Mouse (Mus musculus) cerebellum, adult 9-10 months (tissue): ENCODE data around the gene Nup54.
A peak's percentile ranks its signal among the peaks of the same experiment; 100 is the strongest.

ENCODE experiments used
- DNase-seq: peaks from one replicate; pipeline ENCODE4 v3.0.0; 2022

Gene Nup54

DNA sequence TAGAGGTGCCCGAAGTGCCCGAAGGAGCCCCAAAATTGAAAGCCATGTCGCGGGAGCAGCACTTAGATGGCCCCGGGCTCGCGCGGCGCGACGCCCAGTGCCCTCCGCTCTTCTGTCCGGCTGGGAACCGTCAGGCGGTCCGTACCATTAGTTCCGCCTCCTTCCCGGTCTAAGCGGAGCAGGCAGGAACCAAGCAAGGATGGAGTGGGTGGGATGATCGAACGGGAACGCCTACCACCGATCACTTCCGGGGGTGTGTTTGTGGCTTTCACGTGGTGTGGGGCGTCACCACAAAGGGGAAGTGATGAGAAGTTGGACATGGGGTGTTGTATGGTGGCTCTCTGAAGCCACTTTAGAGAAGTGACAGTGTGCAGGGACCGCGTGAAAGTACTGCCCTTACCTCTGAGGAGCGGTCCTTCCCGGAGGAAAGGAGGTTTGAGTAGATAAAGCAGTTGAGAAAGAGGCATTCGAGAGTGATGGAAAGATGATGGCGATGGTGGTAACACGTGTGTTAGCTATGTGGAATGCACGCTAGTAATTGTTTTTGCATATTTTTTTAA is at the start of gene Nup54:
TSS of gene Nup54 (minus strand) at position 195 of the 560 bp plus-strand sequence.
- DNase-seq, result peak; percentile 98

DNA sequence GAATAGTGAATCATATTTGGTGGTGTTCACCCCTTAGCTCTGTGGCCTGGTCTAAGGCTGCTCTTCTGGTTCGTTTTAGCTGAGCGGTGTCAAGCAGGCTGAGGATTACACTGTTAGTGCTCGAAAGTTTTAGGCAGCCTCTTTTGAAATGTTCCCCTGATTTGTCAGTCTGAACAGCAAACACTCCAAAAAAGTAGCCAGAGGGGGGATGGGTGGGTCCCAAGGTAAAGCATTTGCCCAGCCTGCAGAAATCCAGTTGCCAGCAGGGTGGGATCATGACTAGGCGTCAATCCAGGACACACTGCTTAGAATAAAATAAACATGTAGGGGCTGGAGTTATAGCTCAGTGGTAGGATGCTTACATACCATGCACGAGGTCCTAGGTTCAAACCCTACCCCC is 37.8 kb upstream of the Nup54 start:
- no peak for DNase-seq

DNA sequence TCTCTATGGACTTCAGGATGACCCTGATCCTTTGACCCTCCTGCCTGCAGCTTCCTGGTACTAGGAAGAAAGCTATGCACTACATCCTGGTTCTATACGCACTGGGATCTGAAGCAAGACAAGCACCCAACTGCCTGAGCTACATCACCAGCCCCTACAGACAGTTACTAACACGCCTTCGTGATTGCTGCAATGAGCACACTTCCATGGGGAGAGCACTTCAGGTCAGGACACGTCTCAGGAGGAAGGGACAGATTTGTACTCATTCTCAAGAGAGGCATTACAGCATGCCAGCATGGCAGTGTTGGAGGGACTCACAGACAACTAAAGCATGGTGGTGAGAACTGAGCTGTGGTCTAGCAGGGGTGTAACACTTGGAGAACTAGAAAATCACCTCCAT is 36.5 kb upstream of the Nup54 start:
- DNase-seq, result no peak

- DNase-seq, result peak; percentile 61
These were observed 34.4 kb upstream of the Nup54 start for GRCm38 (mm10) chr5:92469201-92470130.

DNA sequence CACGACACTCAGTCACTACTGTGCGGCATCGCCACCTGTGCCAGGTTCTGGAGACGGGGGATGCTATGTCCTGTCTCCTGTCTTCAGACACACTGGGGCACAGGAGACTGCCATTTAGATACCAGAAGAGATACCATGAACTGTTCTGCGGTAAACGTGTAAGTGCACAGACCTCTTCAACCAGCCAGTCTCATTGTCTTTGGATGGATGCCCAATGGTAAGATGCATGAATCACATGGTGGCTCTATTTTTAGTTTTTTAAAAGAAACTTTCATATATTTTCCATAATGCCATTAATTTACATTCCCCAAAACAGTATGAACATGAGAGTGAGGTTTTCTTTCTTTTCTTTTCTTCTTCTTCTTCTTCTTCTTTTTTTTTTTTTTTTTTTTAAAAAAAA is 33.2 kb upstream of the Nup54 start:
- no peak for DNase-seq

GRCm38 (mm10) chr5:92467102-92467766 is 32.2 kb upstream of the Nup54 start:
- no peak for DNase-seq

- DNase-seq, result no peak
These were observed 30.5 kb upstream of the Nup54 start for GRCm38 (mm10) chr5:92465511-92465910.

DNA sequence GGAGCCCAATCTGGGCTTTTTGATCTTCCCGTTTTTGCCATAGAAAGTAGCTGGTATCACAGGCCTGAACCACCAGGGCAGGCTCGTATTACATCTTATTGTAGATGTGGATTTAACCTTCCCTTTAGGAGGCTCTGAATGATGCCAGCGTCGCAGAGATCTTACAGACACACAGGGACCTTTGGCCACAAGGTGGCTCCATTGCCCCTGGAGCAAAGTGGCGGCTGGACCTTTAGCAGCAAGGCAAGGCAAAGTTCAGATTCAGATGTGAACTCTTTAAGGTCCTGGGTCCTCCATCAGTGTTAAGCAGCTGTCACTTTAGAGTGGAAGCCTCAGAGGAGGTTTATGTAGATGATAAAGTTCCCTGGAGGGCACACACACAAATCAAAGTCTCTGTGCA is 26.3 kb upstream of the Nup54 start:
- peak; percentile 63 for DNase-seq

DNA sequence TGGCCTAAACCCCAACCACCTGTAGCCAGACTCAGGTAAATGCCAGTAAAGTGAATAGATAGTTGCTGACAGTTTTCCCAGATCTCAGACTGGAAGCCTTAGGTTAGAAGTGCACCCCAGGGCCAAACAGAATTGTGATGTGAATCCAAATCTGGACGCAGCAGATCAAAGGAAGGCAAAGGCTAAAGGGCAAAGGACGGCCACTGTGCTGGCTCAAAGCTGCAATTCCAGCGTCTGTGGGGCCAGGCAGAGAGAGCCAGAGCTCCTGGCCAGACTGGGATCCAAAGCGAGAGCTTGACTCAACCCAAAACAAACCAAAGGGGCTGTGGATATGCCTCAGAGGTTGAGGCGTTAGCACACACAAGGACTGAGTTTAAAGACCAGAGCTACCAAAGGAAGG is 23.7 kb upstream of the Nup54 start:
- no peak for DNase-seq

DNA sequence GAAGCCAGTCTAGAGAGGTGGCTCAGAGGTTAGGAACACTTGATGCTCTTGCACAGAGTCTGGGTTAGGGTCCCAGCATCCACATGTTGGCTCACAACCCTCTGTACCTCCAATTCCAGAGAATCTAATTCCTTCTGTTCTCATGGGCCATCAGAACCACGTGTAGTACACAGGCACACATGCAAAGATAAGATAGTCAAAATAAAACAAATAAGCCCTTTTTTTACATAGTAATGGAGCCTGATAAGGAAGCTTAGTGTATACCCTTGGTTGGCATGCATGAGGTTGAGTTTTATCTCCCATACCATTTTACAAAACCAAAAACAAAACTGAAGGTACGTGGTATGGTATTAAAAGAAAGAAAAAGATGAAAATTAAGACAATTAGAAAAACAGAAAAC is 22.4 kb upstream of the Nup54 start:
- DNase-seq, result no peak

GRCm38 (mm10) chr5:92452876-92453275 is 17.9 kb upstream of the Nup54 start:
- DNase-seq, result no peak

- no peak for DNase-seq
These were observed 11.7 kb upstream of the Nup54 start for GRCm38 (mm10) chr5:92446736-92447135.

- DNase-seq, result no peak
These were observed 10.0 kb upstream of the Nup54 start for GRCm38 (mm10) chr5:92445016-92445415.

GRCm38 (mm10) chr5:92442914-92443313 is 7.9 kb upstream of the Nup54 start:
- DNase-seq, result no peak

GRCm38 (mm10) chr5:92441494-92441893 is 6.5 kb upstream of the Nup54 start:
- DNase-seq, result no peak

DNA sequence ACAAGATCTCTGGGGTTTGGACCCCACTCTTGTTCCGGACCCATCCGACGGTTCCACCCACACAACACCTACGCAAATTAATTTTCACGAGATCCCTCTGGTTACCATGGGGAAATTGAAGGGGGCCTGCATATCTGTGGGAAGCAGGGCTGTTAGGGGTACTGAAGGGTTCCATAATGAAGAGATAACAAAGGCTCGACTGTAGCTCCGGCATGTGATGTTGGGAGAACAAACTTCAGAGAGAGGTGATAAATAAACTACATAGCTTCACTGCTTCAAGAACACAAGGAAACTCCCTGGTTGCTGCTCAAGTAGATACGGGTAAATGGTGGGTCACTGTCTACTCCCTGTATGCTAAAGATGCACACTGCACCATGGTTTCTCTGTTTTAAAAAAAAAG is 3.5 kb upstream of the Nup54 start:
- no peak for DNase-seq

GRCm38 (mm10) chr5:92434571-92434985 is 441 bp downstream of the Nup54 start:
- DNase-seq, result no peak

GRCm38 (mm10) chr5:92434070-92434469 is 949 bp downstream of the Nup54 start:
- no peak for DNase-seq

DNA sequence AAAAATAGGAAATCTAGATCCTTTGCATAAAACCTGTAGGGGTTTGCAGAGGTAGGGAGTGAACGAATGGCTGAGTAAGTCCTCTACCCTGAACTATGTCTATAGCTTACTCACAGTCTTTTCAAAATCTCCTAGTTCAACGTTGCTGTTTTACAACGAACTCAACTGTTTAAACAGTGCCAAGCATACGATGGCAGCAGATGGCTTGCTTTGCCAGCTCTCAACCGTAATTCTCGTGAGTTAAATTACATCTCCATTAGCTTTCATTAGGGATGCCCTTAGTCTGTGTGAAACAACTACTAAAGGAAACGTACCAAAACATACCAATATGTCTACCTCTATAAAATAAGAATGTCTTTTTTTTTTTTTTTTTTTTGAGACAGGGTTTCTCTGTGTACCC is 3.4 kb downstream of the Nup54 start:
- DNase-seq, result no peak

DNA sequence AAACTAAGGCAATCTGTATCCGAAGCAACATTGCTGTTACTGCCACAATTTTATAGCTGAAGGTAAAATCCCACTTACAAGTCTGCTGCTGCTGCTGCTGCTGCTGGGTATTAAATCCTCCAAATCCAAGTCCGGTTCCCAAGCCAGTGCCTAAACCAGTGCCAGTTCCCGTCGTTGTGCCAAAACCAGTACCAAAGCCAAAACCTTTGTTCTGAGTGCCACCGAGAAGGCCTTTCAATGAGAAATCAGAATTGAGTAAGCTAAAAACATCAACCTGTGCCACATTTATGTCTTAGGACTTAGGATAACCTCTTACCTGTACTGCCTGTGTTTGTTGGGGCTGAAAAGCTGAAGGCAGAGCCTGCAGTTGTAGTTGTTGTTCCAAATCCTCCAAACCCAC is 4.3 kb downstream of the Nup54 start:
- no peak for DNase-seq

DNA sequence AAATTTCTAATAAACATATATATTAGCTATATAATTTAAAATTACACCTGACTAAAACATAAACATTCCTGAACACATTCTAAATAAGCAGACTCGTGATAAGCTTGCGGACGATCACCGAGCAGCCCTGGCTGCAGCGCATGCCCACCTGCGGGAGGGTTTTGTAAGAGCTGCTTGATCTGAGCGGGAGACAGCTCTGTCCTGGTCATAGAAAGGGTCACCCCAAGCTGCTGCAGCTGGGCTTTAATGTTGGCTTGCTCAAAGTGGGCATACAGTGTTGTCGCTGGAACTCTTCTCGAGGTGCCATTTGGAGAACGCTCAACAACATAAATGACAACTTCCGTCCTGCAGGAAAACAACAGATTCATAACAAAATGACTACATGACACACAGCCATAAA is 10.9 kb downstream of the Nup54 start:
- no peak for DNase-seq

DNA sequence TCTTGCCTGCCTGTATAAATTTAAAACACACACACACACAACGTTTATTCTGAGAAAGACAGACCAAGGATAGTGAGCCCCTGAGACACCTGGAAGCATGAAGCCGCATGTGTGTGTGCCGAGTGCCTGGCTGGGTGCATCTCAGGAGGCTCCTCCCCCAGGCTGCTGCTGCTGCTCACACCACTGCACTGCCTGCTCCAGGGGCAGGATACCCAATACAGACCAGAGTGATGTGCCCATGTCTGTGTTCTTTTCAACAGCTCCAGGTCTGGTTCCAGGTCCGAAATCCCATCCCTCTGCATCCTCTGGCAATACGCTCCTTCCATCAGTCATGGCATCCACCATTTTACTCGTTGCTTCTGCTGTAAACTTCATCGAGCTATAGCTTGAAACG is 21.0 kb downstream of the Nup54 start:
- DNase-seq, result no peak

GRCm38 (mm10) chr5:92413271-92413981 is 21.6 kb downstream of the Nup54 start:
- no peak for DNase-seq
